Comparison of ENCODE assay signal across 9 mouse cellular contexts in the genomic region with DNA sequence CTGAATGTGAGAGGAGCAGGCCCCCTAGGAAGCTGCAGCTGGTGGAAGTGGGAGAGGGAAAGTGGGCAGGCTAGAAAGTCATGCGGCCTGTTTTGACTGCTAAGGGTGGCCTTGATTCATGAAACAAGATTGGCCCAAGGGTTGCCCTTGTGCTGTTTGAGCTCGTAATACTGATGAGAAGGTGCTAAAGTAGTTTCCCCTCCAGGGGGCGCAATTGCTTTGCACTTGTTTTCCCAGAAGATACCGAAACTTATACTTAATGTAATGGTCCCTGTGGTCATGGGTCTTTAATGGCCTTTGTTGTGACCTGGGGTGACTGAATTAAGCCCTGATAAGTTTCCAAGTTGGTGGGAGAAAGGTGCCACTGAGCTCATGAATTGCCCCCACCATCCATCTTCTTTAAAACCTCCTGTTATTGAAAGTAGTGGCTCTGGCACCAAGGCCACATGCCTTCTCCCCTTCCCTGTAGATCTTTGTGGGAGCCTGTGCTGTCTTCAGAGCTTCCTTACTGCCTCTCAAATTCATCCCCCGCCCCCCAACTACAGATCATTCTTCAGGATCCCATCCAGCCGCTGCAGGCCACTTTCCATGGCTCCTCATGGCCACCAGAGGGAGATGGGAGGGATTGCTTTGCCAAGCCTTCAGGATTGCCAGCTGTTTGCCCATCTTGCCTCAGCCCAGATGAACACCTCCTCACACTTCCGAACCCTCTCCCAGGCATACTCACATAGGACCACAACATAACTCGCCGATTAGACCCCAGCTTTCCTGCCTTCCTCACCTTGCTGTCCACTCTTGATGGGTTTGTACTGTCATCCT. TPM values are rescaled to one million over a fixed set of nuclear protein-coding genes. Genes with fewer than 3 reads are reported as not detected.
DNase-seq lines count a peak whose midpoint lies in the region; ATAC-seq and TF ChIP-seq lines count a peak whose summit lies in the region.
"Had no signal": no experiment of that assay in that cellular context is flagged by ENCODE, and none has a peak within 500 bp of the region (broad histone marks: within the 10 kb centered on the region; RNA-seq: fewer than 3 reads in every experiment).

No protein-coding gene starts in this region.

- peak; percentile 65 for DNase-seq in CD4-positive, CD25-positive, alpha-beta regulatory T cell, adult 2 months (ENCODE audit: low read depth, low spot score)
- peak; percentile 62 for DNase-seq in right cerebral cortex, adult 2 months (ENCODE audit: low spot score in 2 of 2)
- DNase-seq in right cerebral cortex, postnatal 25 days = no peak
- peak; percentile 83 for DNase-seq in cerebellum, adult 9-10 months
- peak; percentile 76 for DNase-seq in hindbrain, postnatal 0 days (ENCODE audit: low spot score)
- DNase-seq in liver, embryonic 14.5 days (ENCODE audit: low read depth in 3 of 3, low spot score in 3 of 3) = peak in 2 of 3 experiments; percentile 38 to 43
- peak; percentile 70 for DNase-seq in retina, postnatal 1 day

- no peaks in the 10 kb centered on the region for H3K27me3 ChIP-seq in hindbrain, postnatal 0 days (ENCODE audit: insufficient read depth, low read length)
- H3K27me3 ChIP-seq in liver, embryonic 14.5 days (ENCODE audit: control insufficient read depth, insufficient read depth, low read length) = no peaks in the 10 kb centered on the region
- H3K27me3 ChIP-seq: hindbrain, embryonic 15.5 days had no signal

- H3K27ac ChIP-seq in hindbrain, postnatal 0 days = peak overlapping the region; percentile 23; the same call in 1 of the 2 replicates
- no peak overlapping the region for H3K27ac ChIP-seq in liver, embryonic 14.5 days
- H3K27ac ChIP-seq: hindbrain, embryonic 15.5 days had no signal

- no peak for TF ChIP-seq EP300 in liver, embryonic 14.5 days (IDR thresholded peaks at IDR 0.05; ENCODE audit: low read depth)

- peaks cover 21% of the 10 kb centered on the region for H3K36me3 ChIP-seq in hindbrain, postnatal 0 days (ENCODE audit: insufficient read depth, low read length)
- H3K36me3 ChIP-seq in liver, embryonic 14.5 days (replicated peaks; ENCODE audit: control insufficient read depth, insufficient read depth, low read depth) = no peaks in the 10 kb centered on the region; the same call in 1 of the 2 replicates

- H3K9ac ChIP-seq in hindbrain, postnatal 0 days (replicated peaks; ENCODE audit: low read length) = no peak overlapping the region
- no peak overlapping the region for H3K9ac ChIP-seq in liver, embryonic 14.5 days (replicated peaks)
- H3K9ac ChIP-seq: hindbrain, embryonic 15.5 days had no signal

- no peak overlapping the region for H3K4me2 ChIP-seq in hindbrain, postnatal 0 days (ENCODE audit: low read depth, low read length)
- no peak overlapping the region for H3K4me2 ChIP-seq in liver, embryonic 14.5 days (ENCODE audit: low read depth)
- H3K4me2 ChIP-seq: hindbrain, embryonic 15.5 days had no signal

- H3K9me3 ChIP-seq in hindbrain, postnatal 0 days (ENCODE audit: low read length) = no peaks in the 10 kb centered on the region
- H3K9me3 ChIP-seq in liver, embryonic 14.5 days (ENCODE audit: control insufficient read depth, low read length) = no peaks in the 10 kb centered on the region
- H3K9me3 ChIP-seq: hindbrain, embryonic 15.5 days had no signal

- WGBS in hindbrain, postnatal 0 days = 61% methylated on average over 9 of the region's 9 CpGs
- 73% methylated on average over 9 of the region's 9 CpGs for WGBS in liver, embryonic 14.5 days (ENCODE audit: insufficient replicate concordance)

- H3K4me3 ChIP-seq in hindbrain, postnatal 0 days (ENCODE audit: low read length) = no peak overlapping the region
- H3K4me3 ChIP-seq in liver, embryonic 14.5 days (ENCODE audit: insufficient read depth in 1 of 2, low read depth in 2 of 2, low read length in 2 of 2) = no peak overlapping the region
- H3K4me3 ChIP-seq: hindbrain, embryonic 15.5 days had no signal

- no peak for ATAC-seq in CD4-positive, CD25-positive, alpha-beta regulatory T cell, adult 4 months
- peak; percentile 25 for ATAC-seq in hindbrain, postnatal 0 days
- ATAC-seq in liver, embryonic 14.5 days (ENCODE audit: insufficient read depth) = no peak

- no peaks in the 10 kb centered on the region for H3K4me1 ChIP-seq in hindbrain, postnatal 0 days (ENCODE audit: insufficient read depth, low read length)
- no peaks in the 10 kb centered on the region for H3K4me1 ChIP-seq in liver, embryonic 14.5 days (replicated peaks; ENCODE audit: control insufficient read depth in 2 of 2, insufficient read depth in 2 of 2, low read length in 1 of 2)

- TF ChIP-seq CTCF in hindbrain, postnatal 0 days (IDR thresholded peaks at IDR 0.05; ENCODE audit: low read depth) = peak; percentile 76
- TF ChIP-seq CTCF in liver, embryonic 14.5 days (IDR thresholded peaks at IDR 0.05; ENCODE audit: low read depth) = peak; percentile 67

RNA-seq across cellular contexts. Expression of gene Vac14, which starts 11.1 kb away (rescaled TPM):
- polyA plus RNA-seq in CD4-positive, CD25-positive, alpha-beta regulatory T cell, adult 4 months (2017; shearing (Covaris generic)) = 1 to 10 TPM; 4.1 to 7.0 TPM
- total RNA-seq in hindbrain, postnatal 0 days (2014; rRNA removed) = 42.1 and 44.1 TPM in 2 replicates
- polyA plus RNA-seq in hindbrain, postnatal 0 days (2015; fragmentation: Nextera tagmentation; extraction: Ambion mirVana) = 22.4 and 26.1 TPM in 2 replicates
- polyA plus RNA-seq in liver, embryonic 14.5 days (2012; rRNA removed) = 13.4 and 14.8 TPM in 2 replicates
- 11.2 and 14.6 TPM in 2 replicates for polyA plus RNA-seq in liver, embryonic 14.5 days (2014; fragmentation: Nextera tagmentation; extraction: Ambion mirVana)
